Mouse (Mus musculus): ENCODE results near the gene Gm20503.
A peak's percentile ranks its signal among the peaks of the same experiment; 100 is the strongest.

The Gm20503 gene

DNA sequence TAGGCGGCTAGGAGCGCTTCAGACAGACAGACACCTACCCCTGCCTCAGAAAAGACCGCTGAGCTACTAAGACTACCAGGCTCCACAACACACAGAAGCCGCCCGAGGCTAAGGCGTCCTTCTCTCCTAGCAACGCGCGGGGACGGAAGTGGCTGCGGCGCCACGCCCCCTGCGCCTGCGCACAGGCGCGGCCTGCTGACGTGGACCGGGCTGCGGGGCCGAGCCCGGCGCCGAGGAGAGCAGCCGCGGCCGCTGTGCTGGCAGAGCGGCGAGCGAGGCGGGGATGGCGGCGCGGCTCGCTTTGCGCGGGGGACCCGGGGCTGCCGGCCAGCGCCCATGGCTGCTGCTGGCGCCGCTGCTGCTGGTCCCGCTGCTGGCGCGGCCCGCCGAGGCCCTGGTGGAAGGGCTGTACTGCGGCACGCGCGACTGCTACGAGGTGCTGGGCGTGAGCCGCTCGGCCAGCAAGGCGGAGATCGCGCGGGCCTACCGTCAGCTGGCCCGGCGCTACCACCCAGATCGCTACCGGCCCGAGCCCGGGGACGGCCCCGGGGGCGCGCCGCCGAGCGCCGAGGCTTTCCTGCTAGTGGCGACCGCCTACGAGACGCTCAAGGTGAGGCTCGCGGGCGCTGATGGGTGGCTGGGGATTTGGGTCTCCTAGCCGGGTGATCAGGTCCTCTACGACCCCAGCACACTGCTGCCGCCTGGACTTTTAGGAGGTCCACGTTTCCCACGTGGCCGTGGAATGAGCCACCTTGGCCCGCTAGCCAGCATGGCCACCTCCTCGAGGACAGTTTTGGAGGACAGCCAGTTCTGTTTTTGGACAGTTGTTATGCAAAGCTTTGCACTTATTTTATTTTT lies at the start of gene Gm20503:
Gene Gm20503, plus strand, starts transcription at position 263 of the 858 bp plus-strand sequence.
- peak; percentile 78 for DNase-seq (ENCODE audit: low read depth, low spot score)

- no peak for DNase-seq (ENCODE audit: low read depth, low spot score)
Measured at GRCm38 (mm10) chr4:58961719-58962118, 41.3 kb upstream of the Gm20503 start.

- no peak for DNase-seq (ENCODE audit: low read depth, low spot score)
Measured at GRCm38 (mm10) chr4:58963271-58963670, 39.7 kb upstream of the Gm20503 start.

DNA sequence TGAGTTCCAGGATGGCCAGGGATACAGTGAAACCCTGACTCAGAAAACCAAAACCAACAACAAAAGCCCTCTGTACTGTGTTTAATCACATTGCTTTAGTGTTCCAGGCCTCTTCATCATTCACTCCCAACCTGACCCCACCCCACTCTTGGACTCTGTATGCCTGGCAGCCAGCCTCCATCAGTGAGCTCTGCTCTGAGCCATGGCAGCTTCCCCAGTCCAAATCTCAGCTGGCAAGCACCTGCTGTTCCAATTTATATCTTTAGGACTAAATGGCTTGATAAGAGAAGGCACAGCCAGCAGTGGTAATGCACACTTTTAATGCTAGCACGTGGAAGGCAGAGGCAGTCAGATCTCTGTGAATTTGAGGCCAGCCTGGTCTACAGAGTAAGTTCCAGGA lies 37.9 kb upstream of the Gm20503 start:
- no peak for DNase-seq (ENCODE audit: low read depth, low spot score)

DNA sequence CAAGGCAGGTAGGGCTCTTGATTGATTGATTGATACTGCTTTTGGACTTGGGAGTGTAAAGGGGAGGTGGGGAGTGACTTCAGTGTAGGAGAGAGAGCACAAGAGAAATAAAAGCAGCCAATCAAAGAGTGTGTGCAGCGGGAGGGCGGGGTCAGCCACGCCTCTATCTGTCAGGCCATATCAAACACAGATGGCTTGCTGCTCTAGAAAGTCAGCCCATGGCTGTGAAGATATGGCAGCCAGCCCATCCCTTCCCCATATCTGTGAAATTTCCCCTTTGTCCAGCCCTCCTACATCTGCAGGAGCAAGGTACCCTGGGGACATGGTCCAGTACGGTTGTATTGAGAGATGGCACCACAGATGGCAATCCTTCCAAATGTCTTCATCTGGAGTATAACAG lies 32.3 kb upstream of the Gm20503 start:
- no peak for DNase-seq (ENCODE audit: low read depth, low spot score)

DNA sequence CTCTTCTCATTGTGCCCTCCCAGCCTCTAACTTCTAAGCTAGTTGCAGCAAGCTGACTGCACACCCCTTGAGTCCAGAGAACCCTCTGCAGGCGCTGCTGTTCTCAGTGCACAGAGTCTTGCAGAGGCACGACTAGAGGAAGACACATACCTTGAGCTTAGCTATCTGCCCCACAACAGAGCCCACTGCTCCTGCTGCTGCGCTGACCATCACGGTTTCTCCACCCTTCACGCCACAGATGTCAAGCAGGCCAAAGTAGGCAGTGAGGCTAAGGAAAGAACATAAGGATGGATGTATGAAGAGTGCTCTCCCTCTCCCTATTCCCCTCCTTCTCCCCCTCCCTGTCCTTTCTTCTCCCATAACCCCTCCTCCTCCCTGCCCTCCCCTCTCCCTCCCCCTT lies 27.3 kb upstream of the Gm20503 start:
- DNase-seq (ENCODE audit: low read depth, low spot score): no peak

DNA sequence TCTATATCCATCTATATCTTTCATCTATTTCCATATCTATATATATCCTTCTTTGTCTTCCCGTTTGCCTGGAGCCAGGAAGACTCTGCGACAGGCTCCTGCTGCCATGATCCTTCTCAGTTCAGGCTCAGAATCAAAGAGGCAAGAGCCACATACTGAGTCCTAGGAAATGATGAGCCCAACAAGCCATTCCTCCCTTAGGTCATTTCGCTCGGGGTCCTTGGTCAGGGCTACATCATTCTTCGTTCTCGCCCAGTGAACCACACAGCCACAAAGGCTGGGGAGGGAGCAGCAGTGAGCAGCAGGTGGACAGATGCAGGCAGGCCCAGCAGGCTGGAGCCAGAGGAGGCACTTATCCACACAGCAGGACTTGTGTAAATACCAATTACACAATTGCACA lies 21.6 kb upstream of the Gm20503 start:
- no peak for DNase-seq (ENCODE audit: low read depth, low spot score)

DNA sequence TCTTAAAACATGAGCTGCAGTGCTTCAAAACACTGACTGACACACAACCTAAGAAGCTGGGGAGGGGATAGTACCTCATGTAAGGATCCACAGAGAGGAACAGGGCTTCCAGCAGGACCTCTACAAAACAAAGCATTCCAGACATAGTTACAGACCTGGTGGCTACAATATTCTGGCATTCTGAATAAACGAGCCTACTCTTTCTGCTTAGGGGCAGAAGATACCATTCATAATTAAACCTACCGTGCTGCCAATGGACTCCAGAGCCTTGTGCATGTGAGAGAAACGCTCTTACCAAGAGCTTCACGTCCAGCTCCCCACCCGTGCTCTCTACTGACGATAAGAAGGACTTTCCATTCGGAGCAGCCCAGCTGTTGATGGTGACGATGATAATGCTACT lies 20.2 kb upstream of the Gm20503 start:
- DNase-seq (ENCODE audit: low read depth, low spot score): no peak

DNA sequence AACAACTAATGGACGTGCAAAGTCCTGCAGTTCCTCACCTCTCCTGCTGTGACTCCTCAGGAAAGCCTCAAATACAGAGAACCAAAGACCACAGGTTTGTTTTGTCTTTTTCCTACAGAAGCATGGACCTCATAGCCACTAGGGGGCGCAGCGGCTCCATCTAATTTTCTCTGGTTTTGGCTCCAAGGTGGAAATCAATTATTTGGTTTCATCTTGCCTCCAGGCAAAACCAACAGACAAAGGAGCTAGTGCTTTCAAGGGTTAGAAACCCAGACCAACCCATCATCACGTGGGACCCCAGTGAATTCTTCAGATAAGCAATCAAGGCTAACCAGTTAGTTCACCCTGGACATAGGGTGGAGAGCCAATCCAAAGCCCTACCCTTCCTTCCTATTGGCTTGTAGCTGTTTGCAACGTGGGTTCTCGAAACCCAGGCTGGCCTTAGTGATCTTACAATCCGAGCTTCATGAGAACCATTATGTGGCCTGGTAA lies 17.8 kb upstream of the Gm20503 start:
- no peak for DNase-seq (ENCODE audit: low read depth, low spot score)

DNA sequence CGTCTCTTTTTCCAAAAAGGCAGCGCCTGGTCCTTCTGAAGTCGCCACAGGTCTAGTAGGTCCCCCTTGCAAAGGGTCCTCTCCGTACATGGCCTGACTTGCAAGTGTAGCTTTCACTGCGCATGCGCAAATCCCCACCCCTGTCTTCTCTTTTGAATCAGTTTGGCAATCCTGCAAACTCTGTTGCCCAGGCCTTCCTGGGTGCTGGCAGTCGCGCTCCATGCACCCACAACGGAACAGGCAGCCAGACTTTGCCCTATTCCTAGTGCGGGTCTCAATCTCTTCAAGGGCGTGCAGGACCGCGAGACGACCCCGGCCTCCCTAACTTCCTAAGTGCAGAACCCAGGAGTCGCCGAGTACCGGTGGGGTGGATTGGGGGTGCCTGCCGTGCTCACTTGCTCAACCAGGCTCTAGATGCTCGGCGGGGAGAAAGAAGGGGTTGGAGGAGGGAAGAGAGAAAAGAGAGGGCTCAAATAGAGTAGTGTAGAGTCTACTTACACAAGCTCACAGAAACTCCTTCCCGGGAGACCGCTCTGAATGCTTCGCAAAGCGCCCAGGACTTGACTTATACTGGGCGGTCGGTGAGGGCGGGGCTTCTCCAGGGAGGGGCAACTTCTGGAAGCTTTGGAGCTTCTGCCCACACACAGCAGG lies 16.3 kb upstream of the Gm20503 start, which contains the start of gene Ptgr1:
Gene Ptgr1, minus strand, starts transcription at position 580 of the 651 bp plus-strand sequence.
- no peak for DNase-seq (ENCODE audit: low read depth, low spot score)

GRCm38 (mm10) chr4:58989303-58989898 lies 13.6 kb upstream of the Gm20503 start:
- DNase-seq (ENCODE audit: low read depth, low spot score): no peak

DNA sequence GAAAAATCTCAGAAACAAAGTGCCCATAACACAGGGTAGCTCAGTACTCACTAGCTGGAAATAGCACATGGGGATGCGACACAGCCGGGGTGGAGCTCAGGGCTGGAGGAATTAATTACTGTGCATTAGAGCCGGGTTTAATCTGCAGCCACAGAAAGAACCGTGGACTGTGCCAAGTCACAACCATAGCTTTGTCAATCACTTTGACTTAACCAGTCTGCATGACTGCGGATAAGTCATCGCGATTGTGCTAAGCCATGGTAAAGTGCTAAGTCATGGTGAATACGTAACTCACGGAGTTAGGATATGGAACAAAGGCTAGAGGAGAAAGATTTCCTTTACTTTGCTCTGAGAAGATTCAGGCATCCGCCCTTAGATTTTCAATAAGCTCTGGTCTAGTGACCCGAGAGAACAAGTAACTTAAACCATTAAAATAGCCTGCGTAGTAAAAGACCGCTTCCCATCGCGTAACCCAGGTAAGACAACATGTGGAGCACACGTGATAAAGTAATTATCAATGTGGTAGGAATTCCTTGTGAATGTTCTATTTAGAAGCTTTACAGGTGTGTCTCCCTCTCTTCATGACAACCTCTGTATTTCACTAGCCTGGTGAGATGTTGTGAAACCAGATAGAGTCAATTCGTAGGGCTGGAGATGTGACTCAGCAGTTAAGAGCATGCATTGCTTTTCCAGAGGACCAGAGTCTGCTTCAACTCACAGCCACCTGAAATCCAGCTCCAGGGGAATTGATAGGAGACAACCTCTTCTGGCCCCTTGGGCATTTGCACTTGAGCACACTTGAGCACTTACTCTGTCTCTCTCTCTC lies 12.2 kb upstream of the Gm20503 start:
- DNase-seq (ENCODE audit: low read depth, low spot score): no peak

GRCm38 (mm10) chr4:58992195-58992594 lies 10.8 kb upstream of the Gm20503 start:
- DNase-seq (ENCODE audit: low read depth, low spot score): no peak

DNA sequence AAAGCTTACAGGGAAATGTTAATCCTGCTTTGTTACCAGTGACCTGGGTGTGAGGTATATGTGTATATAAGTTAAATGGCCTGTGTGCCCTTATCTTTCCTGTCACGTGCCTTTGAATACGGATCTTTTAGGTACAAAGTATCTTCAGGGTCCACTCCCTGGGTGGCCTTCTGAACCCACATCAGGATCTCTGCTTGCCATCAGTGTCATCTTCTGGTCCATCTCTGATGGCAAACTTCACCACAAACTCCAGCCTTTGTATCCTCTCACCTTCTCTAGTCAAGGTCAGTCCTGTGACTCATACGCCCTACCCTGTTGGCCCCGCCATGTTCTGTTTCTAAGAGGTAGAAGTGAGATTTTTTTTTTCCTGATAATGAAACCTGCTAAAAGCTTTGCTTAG lies 8.2 kb upstream of the Gm20503 start, which contains the start of gene Dnajc25:
Gene Dnajc25, plus strand, starts transcription at position 301 of the 400 bp plus-strand sequence.
- DNase-seq (ENCODE audit: low read depth, low spot score): no peak

GRCm38 (mm10) chr4:58995251-58995693 lies 7.7 kb upstream of the Gm20503 start:
- DNase-seq (ENCODE audit: low read depth, low spot score): no peak

GRCm38 (mm10) chr4:58997081-58997480 lies 5.9 kb upstream of the Gm20503 start:
- DNase-seq (ENCODE audit: low read depth, low spot score): no peak

GRCm38 (mm10) chr4:58998688-58999087 lies 4.3 kb upstream of the Gm20503 start:
- no peak for DNase-seq (ENCODE audit: low read depth, low spot score)

GRCm38 (mm10) chr4:58999686-59000085 lies 3.3 kb upstream of the Gm20503 start:
- peak; percentile 41 for DNase-seq (ENCODE audit: low read depth, low spot score)

DNA sequence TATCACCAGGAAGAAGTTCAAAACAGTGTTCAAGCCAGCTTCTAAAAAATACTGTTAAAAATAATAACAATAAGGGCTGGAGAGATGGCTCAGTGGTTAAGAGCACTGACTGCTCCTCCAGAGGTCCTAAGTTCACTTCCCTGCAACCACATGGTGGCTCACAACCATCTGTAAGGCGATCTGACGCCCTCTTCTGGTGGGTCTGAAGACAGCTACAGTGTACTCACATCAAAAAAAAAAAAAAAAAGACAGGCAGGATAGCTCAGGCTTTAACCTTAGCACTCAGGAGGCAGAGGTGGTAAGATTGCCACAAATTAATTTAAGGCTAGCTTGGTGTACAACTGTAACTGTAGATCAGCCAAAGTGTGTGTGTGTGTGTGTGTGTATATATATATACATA lies 2.4 kb upstream of the Gm20503 start:
- DNase-seq (ENCODE audit: low read depth, low spot score): no peak

DNA sequence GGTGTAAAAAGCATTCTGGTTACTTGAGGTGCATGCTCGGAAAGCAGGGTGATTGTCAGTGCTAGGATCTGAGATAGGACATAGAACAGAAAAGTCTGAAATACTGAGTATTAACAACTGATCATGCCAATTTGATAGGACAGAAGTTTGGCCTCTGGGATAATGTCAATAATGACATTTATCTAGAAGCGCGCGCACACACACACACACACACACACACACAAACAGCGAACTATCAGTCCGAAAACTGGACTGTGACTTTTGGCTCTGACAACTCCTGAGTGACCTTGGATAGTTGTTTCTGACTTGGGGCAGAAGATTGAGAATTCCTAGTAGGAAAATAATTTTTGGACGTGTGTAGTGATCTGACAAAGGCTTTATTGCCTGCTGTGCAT lies 793 bp downstream of the Gm20503 start:
- DNase-seq (ENCODE audit: low read depth, low spot score): no peak

GRCm38 (mm10) chr4:59006211-59006610 lies 3.2 kb downstream of the Gm20503 start:
- DNase-seq (ENCODE audit: low read depth, low spot score): no peak
